Mouse (Mus musculus): Measurements from ENCODE around the gene Gm48551.

The Gm48551 gene

GRCm38 (mm10) chr10:81382039-81382438, 2.2 kb upstream of the Gm48551 start:
- DNase-seq (ENCODE audit: extremely low read depth, low read depth) = peak; percentile 99

- no peak for DNase-seq (ENCODE audit: extremely low read depth, low read depth)
These were observed 328 bp downstream of the Gm48551 start for GRCm38 (mm10) chr10:81384605-81384982.

DNA sequence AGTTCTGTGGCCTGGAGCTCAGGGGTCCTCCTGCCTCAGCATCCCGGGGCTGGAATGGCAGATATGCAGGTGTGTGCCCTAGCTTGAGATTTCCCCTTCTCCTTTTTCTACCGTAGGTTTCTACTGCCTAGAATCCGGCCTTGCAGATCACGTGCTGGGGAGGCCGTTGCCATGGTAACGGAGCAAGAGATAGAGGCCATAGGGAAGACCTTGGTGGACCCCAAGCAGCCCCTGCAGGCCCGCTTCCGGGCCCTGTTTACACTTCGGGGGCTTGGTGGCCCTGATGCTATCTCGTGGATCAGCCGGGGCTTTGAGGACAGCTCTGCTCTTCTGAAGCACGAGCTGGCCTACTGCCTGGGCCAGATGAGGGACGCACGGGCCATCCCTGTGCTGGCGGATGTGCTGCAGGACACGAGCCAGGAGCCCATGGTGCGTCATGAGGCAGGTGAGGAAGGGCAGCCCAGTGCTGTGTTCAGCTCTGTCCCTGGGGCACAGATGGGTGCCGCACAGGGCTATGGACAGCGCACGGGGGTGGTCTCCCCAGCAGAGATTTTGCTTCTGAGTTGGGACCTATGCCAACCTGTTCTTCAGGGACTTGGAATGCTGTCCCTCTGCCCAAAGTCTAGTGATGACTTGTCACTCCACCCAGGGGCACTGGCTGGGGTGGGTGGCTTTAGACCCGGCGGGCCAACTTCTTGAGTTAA, 1.5 kb downstream of the Gm48551 start:
- DNase-seq (ENCODE audit: extremely low read depth, low read depth) = no peak

- DNase-seq (ENCODE audit: extremely low read depth, low read depth) = no peak
These were observed 3.5 kb downstream of the Gm48551 start for GRCm38 (mm10) chr10:81387716-81388115.

GRCm38 (mm10) chr10:81388505-81389055, 4.3 kb downstream of the Gm48551 start, which contains the start of gene Gm48552:
Gene Gm48552, plus strand, starts transcription at chr10:81389005.
- no peak for DNase-seq (ENCODE audit: extremely low read depth, low read depth)

DNA sequence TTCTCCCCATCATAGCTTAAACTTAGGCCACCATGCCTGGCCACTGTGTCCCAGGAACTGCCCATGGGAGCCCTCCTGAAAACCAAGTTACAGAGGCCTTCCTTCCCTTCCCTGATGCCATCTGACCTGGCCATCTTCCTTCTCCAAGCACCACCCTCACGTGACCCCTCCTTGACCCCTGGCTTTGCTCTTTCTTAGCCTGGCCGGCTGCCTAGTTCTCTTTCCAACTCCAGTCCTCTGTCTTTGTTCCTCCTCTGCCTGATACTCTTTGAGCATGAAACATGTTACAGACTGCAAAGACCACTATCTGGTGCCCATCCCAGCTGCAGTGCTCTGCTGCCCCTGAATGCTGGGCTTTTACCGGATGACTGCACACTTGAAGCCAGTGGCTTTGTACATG, 5.1 kb downstream of the Gm48551 start:
- no peak for DNase-seq (ENCODE audit: extremely low read depth, low read depth)

DNA sequence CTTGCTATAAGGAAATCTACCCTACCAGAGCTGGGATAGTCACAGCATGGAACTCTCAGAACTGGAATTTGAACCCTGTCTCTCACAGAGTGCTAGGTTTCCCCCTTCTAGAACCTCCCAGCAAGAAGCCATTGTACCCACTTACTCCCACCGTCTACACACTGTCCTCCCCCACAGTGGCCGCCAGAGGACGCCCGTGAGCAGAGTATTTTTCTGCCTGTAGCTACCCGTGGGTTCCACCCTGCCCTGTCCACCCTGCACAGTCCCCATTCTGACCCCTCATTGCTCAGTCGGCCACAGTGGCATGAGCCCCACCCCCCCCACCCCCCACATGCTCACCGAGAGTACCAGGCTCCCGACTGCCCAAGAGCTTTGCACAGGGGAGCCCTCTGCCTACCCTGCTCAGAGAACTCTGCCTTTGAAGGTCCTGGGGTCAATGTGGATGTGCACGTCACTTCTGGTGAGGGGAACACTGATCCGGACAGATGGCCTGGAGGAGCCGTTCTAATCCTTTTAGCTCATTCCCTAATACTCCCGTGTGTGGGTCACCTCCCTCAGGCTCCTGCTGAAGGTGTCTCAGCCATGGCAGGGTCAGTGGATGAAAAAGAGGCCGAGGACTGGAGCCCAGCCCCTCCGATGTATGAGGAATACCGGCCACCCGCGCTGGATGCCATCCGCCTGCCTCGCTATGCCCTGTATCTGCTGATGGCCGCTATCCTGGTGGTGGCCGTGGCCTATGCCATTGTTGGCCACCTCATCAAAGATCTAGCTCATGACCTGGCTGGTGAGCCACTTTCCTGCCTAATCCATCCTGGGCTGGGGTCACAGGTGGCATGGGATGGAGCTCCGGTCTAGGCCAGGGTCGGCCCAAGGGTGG, 5.8 kb downstream of the Gm48551 start:
- no peak for DNase-seq (ENCODE audit: extremely low read depth, low read depth)

DNA sequence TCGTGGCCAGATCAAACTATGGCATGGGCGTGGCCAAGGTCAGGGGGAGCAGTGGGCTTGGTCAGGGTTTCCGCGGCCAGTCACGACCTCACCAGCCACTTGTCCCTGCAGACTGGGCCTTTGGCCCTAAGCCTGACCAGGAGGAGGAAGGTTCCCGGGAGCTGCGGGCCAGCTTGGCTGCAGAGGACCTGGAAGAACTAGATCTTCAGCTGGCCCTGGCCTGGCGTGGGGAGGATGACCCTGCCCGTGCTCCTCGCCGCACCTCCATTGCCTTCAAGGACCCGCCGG, 6.4 kb downstream of the Gm48551 start:
- no peak for DNase-seq (ENCODE audit: extremely low read depth, low read depth)

GRCm38 (mm10) chr10:81392270-81392669, 8.0 kb downstream of the Gm48551 start:
- DNase-seq (ENCODE audit: extremely low read depth, low read depth) = no peak

DNA sequence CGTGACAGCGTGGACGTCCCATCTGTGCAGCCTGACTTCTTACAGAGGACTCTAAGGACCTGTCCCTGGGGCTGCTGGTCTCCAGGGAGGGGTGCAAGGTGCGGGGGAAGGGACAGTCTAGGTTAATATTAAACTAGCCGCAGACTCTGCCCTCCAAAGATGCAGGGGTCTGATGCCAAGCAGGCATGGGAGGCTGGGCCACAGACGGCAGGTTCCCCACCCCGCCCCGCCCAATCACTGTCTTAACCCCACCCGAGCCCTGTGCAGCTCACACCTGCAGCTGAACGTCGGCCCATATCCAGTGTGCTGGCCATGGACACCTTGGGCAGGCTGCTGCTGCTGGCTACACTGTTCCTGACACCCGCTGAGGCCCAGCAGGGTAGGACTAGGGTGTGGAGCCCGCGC, 8.5 kb downstream of the Gm48551 start, which contains the start of gene Smim24:
Gene Smim24 (plus strand): TSS at position 271 of the 405 bp plus-strand sequence.
- DNase-seq (ENCODE audit: extremely low read depth, low read depth) = no peak

DNA sequence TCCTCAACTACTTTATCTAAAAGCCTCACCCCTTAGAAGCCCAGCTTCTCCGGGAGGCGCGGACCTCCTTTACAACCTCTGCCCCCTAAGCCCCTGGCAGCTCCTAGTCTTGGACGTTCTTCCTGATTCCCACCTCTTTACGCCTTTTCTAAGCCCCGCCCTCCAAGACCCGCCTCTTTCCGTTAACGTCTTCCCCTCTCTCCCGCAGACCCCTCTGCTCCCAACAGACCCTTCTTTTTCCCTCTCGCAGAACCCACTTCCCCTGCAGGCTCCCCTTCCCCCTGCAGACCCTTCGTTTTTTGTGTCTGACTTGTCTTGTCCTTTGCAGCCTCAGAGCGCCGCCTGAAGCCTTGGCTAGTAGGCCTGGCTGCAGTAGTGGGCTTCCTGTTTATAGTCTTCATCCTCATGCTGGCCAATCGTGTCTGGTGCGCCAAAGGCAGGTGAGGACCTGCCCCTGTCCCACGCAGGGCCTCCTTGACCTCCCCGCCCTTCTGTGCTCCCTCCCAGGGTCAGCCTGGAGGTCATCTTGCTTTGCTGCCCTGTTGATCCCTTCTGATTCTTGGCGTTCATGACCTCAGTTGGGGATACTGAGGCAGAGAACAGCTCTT, 9.3 kb downstream of the Gm48551 start:
- no peak for DNase-seq (ENCODE audit: extremely low read depth, low read depth)

- DNase-seq (ENCODE audit: extremely low read depth, low read depth) = no peak
These were observed 10.9 kb downstream of the Gm48551 start for GRCm38 (mm10) chr10:81395127-81395526.

- no peak for DNase-seq (ENCODE audit: extremely low read depth, low read depth)
These were observed 11.6 kb downstream of the Gm48551 start for GRCm38 (mm10) chr10:81395865-81396264.

- no peak for DNase-seq (ENCODE audit: extremely low read depth, low read depth)
These were observed 12.5 kb downstream of the Gm48551 start for GRCm38 (mm10) chr10:81396749-81397148.

- DNase-seq (ENCODE audit: extremely low read depth, low read depth) = no peak
These were observed 15.0 kb downstream of the Gm48551 start for GRCm38 (mm10) chr10:81399296-81399695.

DNA sequence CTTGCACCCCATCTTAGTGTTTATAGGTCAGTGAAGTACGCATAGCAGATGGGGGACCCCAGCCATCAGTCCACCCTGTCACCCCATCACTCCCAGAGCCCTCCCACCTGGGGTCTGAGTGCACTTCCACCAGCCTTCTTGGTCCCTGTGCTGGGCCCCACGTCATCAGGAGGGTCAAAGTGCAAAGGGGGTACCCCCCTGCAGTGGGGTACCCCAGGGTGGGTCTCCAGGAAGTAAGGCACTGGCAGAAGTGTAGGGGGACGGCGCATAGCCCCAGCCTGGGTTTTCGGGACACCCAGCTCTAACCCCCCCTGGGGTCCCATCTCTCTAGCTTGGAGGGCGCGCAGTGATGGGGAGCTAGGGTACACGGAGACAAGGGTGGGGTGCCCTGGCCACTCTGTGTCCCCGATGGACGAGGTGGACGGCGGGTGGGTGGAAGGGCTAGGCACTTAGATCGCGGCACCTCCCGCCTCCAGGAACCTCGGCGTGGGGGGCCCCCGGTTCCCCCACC, 15.6 kb downstream of the Gm48551 start:
- no peak for DNase-seq (ENCODE audit: extremely low read depth, low read depth)

GRCm38 (mm10) chr10:81400371-81401204, 16.3 kb downstream of the Gm48551 start:
- DNase-seq (ENCODE audit: extremely low read depth, low read depth) = no peak

DNA sequence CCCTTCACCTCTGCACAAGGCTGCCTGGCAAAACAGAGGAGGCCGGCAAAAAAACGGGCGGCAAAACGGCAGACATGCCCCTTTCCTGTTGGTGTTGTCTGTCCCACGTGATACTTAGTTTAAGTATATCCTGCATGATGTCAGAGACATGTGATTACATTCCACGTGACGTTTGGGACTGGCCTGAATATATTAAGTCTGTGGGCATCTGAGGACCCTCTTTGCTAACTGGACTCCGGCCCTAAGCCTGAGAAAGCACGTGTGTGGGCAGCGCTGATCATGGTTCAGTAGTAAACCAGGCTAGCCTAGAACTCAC, 16.9 kb downstream of the Gm48551 start:
- no peak for DNase-seq (ENCODE audit: extremely low read depth, low read depth)

DNA sequence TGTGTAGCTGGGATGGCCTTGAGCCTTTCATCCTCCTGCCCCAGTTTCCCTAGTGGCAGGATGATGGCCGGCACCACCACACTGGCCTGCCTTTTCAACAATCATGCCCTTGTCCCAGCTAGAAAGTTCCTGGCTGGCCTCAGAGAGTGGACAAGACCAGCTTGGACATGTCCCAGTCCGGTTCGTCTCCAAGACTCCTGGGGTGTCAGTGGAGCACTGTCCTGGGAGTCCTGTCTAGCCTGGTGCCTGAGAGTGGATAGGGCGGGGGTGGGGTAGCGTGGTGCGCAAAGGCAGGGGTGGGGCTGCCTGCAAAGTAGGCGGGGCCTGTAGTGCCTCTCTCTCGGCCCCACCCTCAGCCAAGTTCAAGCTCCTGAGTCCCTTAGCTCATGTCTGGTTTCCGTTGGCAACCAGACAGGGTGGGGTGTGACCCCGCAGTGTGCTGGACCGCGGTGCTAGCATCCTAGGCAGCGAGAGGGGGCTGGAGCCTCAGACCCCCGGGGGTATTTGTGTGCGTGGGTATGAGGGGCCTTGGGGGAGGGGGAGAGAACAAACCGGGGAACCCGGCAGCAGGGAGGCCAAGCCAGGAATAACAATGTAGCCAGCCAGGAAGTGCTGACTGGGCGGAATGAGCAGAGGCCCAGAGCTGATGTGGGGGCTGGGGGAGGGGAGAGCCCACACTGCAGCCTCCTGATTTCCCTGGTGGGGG, 17.4 kb downstream of the Gm48551 start:
- DNase-seq (ENCODE audit: extremely low read depth, low read depth) = no peak

GRCm38 (mm10) chr10:81402227-81402765, 18.0 kb downstream of the Gm48551 start:
- no peak for DNase-seq (ENCODE audit: extremely low read depth, low read depth)

Data from MEL-GATA-1-ER (cell line).